In genomic region chr17:23584786-23585185, GRCm38 (mm10) we compare ENCODE assay signal across 9 mouse cellular contexts. TPM values are rescaled to one million over a fixed set of nuclear protein-coding genes. Genes with fewer than 3 reads are reported as not detected.
A peak's percentile ranks its signal among the peaks of the same experiment; 100 is the strongest.
DNase-seq lines count a peak whose midpoint lies in the region; ATAC-seq lines count a peak whose summit lies in the region.
"Had no signal": no experiment of that assay in that cellular context is flagged by ENCODE, and none has a peak within 500 bp of the region (broad histone marks: within the 10 kb centered on the region; RNA-seq: fewer than 3 reads in every experiment).

No protein-coding gene starts in this region.

- DNase-seq in heart, adult 9 months (ENCODE audit: low spot score in 2 of 2): no peak
- peak; percentile 61 for DNase-seq in adrenal gland, adult 8-10 months
- DNase-seq in hindbrain, embryonic 10.5 days (ENCODE audit: low spot score): no peak
- no peak for DNase-seq in midbrain, embryonic 11.5 days (ENCODE audit: low spot score, missing footprints)
- DNase-seq in layer of hippocampus, adult 9-11 months: no peak
- no peak for DNase-seq in kidney, postnatal 25 days
- no peak for DNase-seq in left cerebral cortex, adult 9 months (ENCODE audit: low spot score in 2 of 2)

- 77% methylated on average over 8 of the region's 8 CpGs for WGBS in heart, embryonic 12.5 days
- 81% methylated on average over 8 of the region's 8 CpGs for WGBS in hindbrain, embryonic 10.5 days
- WGBS in midbrain, embryonic 11.5 days: 87% methylated on average over 8 of the region's 8 CpGs

- peak overlapping the region; percentile 84 for H3K9ac ChIP-seq in heart, embryonic 12.5 days
- no peak overlapping the region for H3K9ac ChIP-seq in midbrain, embryonic 11.5 days (ENCODE audit: low read length)

- H3K4me2 ChIP-seq in heart, embryonic 12.5 days: peak overlapping the region; percentile 96
- peak overlapping the region; percentile 80 for H3K4me2 ChIP-seq in midbrain, embryonic 11.5 days

- H3K4me1 ChIP-seq in heart, embryonic 12.5 days (replicated peaks): peaks cover 20% of the 10 kb centered on the region
- peaks cover 34% of the 10 kb centered on the region for H3K4me1 ChIP-seq in hindbrain, embryonic 10.5 days (replicated peaks)
- peaks cover 11% of the 10 kb centered on the region for H3K4me1 ChIP-seq in midbrain, embryonic 11.5 days (ENCODE audit: control insufficient read depth, insufficient read depth, low read length)

- no peak for ATAC-seq in heart, embryonic 12.5 days (ENCODE audit: insufficient number of reproducible peaks, low FRiP score)
- no peak for ATAC-seq in midbrain, embryonic 11.5 days (ENCODE audit: low FRiP score)

- no peak overlapping the region for H3K27ac ChIP-seq in heart, embryonic 12.5 days (ENCODE audit: poor library complexity, severe bottlenecking)
- H3K27ac ChIP-seq in hindbrain, embryonic 10.5 days: no peak overlapping the region
- no peak overlapping the region for H3K27ac ChIP-seq in midbrain, embryonic 11.5 days (ENCODE audit: low read depth, low read length)

- no peaks in the 10 kb centered on the region for H3K27me3 ChIP-seq in heart, embryonic 12.5 days (replicated peaks)
- H3K27me3 ChIP-seq in hindbrain, embryonic 10.5 days (ENCODE audit: insufficient read depth, poor library complexity, severe bottlenecking): no peaks in the 10 kb centered on the region
- H3K27me3 ChIP-seq in midbrain, embryonic 11.5 days (ENCODE audit: control insufficient read depth, insufficient read depth, low read length): no peaks in the 10 kb centered on the region

- H3K4me3 ChIP-seq in heart, embryonic 12.5 days: peak overlapping the region; percentile 76
- H3K4me3 ChIP-seq in hindbrain, embryonic 10.5 days: peak overlapping the region; percentile 80
- peak overlapping the region; percentile 46; the same call in 1 of the 2 replicates for H3K4me3 ChIP-seq in midbrain, embryonic 11.5 days (ENCODE audit: low read depth, low read length)

- no peaks in the 10 kb centered on the region for H3K9me3 ChIP-seq in heart, embryonic 12.5 days (replicated peaks)
- no peaks in the 10 kb centered on the region for H3K9me3 ChIP-seq in hindbrain, embryonic 10.5 days
- H3K9me3 ChIP-seq in midbrain, embryonic 11.5 days (ENCODE audit: control insufficient read depth, low read length): no peaks in the 10 kb centered on the region

- peaks cover 24% of the 10 kb centered on the region for H3K36me3 ChIP-seq in heart, embryonic 12.5 days
- H3K36me3 ChIP-seq in hindbrain, embryonic 10.5 days: peaks cover 38% of the 10 kb centered on the region
- H3K36me3 ChIP-seq in midbrain, embryonic 11.5 days (ENCODE audit: control insufficient read depth, insufficient read depth, low read length): peaks cover 13% of the 10 kb centered on the region

RNA-seq across cellular contexts. Expression of gene Zfp13, which starts 14.5 kb away (rescaled TPM):
- 9.1 and 10.7 TPM in 2 replicates for polyA plus RNA-seq in heart, embryonic 12.5 days (2016; fragmentation: Nextera tagmentation; extraction: Ambion mirVana)
- total RNA-seq in adrenal gland, adult 8-10 months (2022): 10 to 100 TPM in 3 of 4 experiments, 1 to 10 TPM in 1; 8.2 to 19.2 (median 14.6) TPM
- polyA plus RNA-seq in hindbrain, embryonic 10.5 days (2016; fragmentation: Nextera tagmentation; extraction: Ambion mirVana): 22.5 and 23.4 TPM in 2 replicates
- 16.3 and 16.5 TPM in 2 replicates for polyA plus RNA-seq in midbrain, embryonic 11.5 days (2014; fragmentation: Nextera tagmentation; extraction: Ambion mirVana)

RNA-seq across cellular contexts. Expression of gene Zscan10, which starts 15.9 kb away (rescaled TPM):
- polyA plus RNA-seq in heart, embryonic 12.5 days (2016; fragmentation: Nextera tagmentation; extraction: Ambion mirVana): not detected in 2 replicates
- not detected for total RNA-seq in adrenal gland, adult 8-10 months (2022)
- polyA plus RNA-seq in hindbrain, embryonic 10.5 days (2016; fragmentation: Nextera tagmentation; extraction: Ambion mirVana): 0.92 and 0.94 TPM in 2 replicates
- polyA plus RNA-seq in midbrain, embryonic 11.5 days (2014; fragmentation: Nextera tagmentation; extraction: Ambion mirVana): 0.22 TPM in 1 of 2 replicates, not detected in the other
- total RNA-seq: left cerebral cortex, adult 18-20 months had no signal

RNA-seq across cellular contexts. Expression of gene Zfp213, which starts 20.7 kb away (rescaled TPM):
- 14.1 and 16.9 TPM in 2 replicates for polyA plus RNA-seq in heart, embryonic 12.5 days (2016; fragmentation: Nextera tagmentation; extraction: Ambion mirVana)
- total RNA-seq in adrenal gland, adult 8-10 months (2022): 10 to 100 TPM; 12.0 to 15.5 (median 12.9) TPM
- 25.3 and 27.5 TPM in 2 replicates for polyA plus RNA-seq in hindbrain, embryonic 10.5 days (2016; fragmentation: Nextera tagmentation; extraction: Ambion mirVana)
- 17.5 and 19.9 TPM in 2 replicates for polyA plus RNA-seq in midbrain, embryonic 11.5 days (2014; fragmentation: Nextera tagmentation; extraction: Ambion mirVana)
